Mouse (Mus musculus) embryonic facial prominence, embryonic 13.5 days (tissue): ENCODE measurements around the gene Med8. TPM values are rescaled to one million over a fixed set of nuclear protein-coding genes. Genes with fewer than 3 reads are reported as not detected.

Experiments used
- ATAC-seq: fragments of 200-750 bp; cut with Nextera tagmentation; 2 replicates; pipeline ENCODE4 v1.8.0; 2017; ENCODE audit warnings: low read depth; ENCODE audit not compliant: insufficient number of reproducible peaks, insufficient read depth, low FRiP score, low TSS enrichment
- H3K27ac ChIP-seq: fragments of 300-500 bp; sonication (generic); 2 replicates; pipeline ENCODE4 v1.5.1; 2015; ENCODE audit warnings: moderate library complexity, mild to moderate bottlenecking, inconsistent platforms
- H3K27me3 ChIP-seq: fragments of 300-500 bp; sonication (generic); 2 replicates; pipeline ENCODE4 v1.6.1; 2015; ENCODE audit warnings: mild to moderate bottlenecking, inconsistent platforms
- H3K36me3 ChIP-seq: fragments of 300-500 bp; sonication (generic); 2 replicates; pipeline ENCODE4 v1.6.1; 2015; ENCODE audit warnings: mild to moderate bottlenecking, inconsistent platforms
- H3K4me1 ChIP-seq: fragments of 300-500 bp; sonication (generic); 2 replicates; pipeline ENCODE4 v1.6.1; 2015; ENCODE audit warnings: inconsistent platforms
- H3K4me2 ChIP-seq: fragments of 300-500 bp; sonication (generic); 2 replicates; pipeline ENCODE4 v1.6.1; 2015; ENCODE audit warnings: moderate library complexity, mild to moderate bottlenecking, inconsistent platforms
- H3K4me3 ChIP-seq: fragments of 300-500 bp; sonication (generic); 2 replicates; pipeline ENCODE4 v1.5.1; 2015; ENCODE audit warnings: mild to moderate bottlenecking, inconsistent platforms
- H3K9ac ChIP-seq: fragments of 300-500 bp; sonication (generic); 2 replicates; pipeline ENCODE4 v1.6.1; 2015; ENCODE audit warnings: mild to moderate bottlenecking, inconsistent platforms
- H3K9me3 ChIP-seq: fragments of 300-500 bp; sonication (generic); 2 replicates; pipeline ENCODE4 v1.6.1; 2016; ENCODE audit warnings: inconsistent platforms
- WGBS: fragments of 180-500 bp; shearing (Covaris S2); methylation state at CpG from one replicate; pipeline ENCODE4 v1.1.7; 2015; ENCODE audit warnings: mixed read lengths; 5-methylcytosine and 5-hydroxymethylcytosine counted together
- polyA plus RNA-seq: library from polyadenylated mRNA; unstranded; fragments of >200 nt; fragmentation: Nextera tagmentation; extraction: Ambion mirVana; gene quantifications from 2 replicates; pipeline ENCODE4 v1.2.1, GENCODE M21; 2015

Med8 gene
- 111 and 115 TPM in 2 replicates for polyA plus RNA-seq

GRCm38 (mm10) chr4:118409142-118409900 is at the start of gene Med8, which contains the start of gene Szt2:
TSS of gene Med8 (plus strand) at chr4:118409337.
TSS of gene Szt2 (minus strand) at chr4:118409273.
- Histone ChIP-seq H3K4me3 (peak within 1 kb of the TSS; percentile 96), H3K27me3 (no peaks in the 10 kb centered on the region), H3K4me1 (peaks cover 20% of the 10 kb centered on the region), H3K27ac (peak within 1 kb of the TSS; percentile 64), H3K9ac (peak within 1 kb of the TSS; percentile 93), H3K36me3 (peaks cover 50% of the 10 kb centered on the region), H3K9me3 (no peaks in the 10 kb centered on the region), H3K4me2 (peak within 1 kb of the TSS; percentile 80)
- peak; percentile 74; the same call in 1 of the 2 replicates for ATAC-seq
- under 1% methylated on average over 53 of the region's 53 CpGs for WGBS

GRCm38 (mm10) chr4:118359896-118360720 is 49.0 kb upstream of the Med8 start:
- ATAC-seq = peak; percentile 49
- WGBS = 2% methylated on average over 54 of the region's 54 CpGs
- Histone ChIP-seq H3K36me3 (peaks cover 38% of the 10 kb centered on the region), H3K9ac (peak overlapping the region; percentile 90), H3K4me2 (peak overlapping the region; percentile 93), H3K9me3 (no peaks in the 10 kb centered on the region), H3K27ac (peak overlapping the region; percentile 88), H3K4me3 (peak overlapping the region; percentile 73), H3K27me3 (no peaks in the 10 kb centered on the region), H3K4me1 (peaks cover 15% of the 10 kb centered on the region)

GRCm38 (mm10) chr4:118361451-118361850 is 47.7 kb upstream of the Med8 start:
- Histone ChIP-seq H3K4me2 (no peak overlapping the region), H3K4me3 (no peak overlapping the region), H3K9ac (no peak overlapping the region), H3K27ac (no peak overlapping the region; the same call in 1 of the 2 replicates), H3K27me3 (no peaks in the 10 kb centered on the region), H3K36me3 (peaks cover 52% of the 10 kb centered on the region), H3K9me3 (no peaks in the 10 kb centered on the region), H3K4me1 (peaks cover 15% of the 10 kb centered on the region)
- 77% methylated on average over 5 of the region's 5 CpGs for WGBS
- no peak for ATAC-seq

GRCm38 (mm10) chr4:118362879-118363278 is 46.3 kb upstream of the Med8 start:
- no peaks in the 10 kb centered on the region for H3K9me3 ChIP-seq
- no peak overlapping the region for H3K27ac ChIP-seq
- H3K4me2 ChIP-seq = no peak overlapping the region
- no peak for ATAC-seq
- no peaks in the 10 kb centered on the region for H3K27me3 ChIP-seq
- WGBS = 92% methylated on average over 6 of the region's 6 CpGs
- H3K9ac ChIP-seq = no peak overlapping the region
- H3K36me3 ChIP-seq = peaks cover 63% of the 10 kb centered on the region
- H3K4me3 ChIP-seq = no peak overlapping the region
- peaks cover 15% of the 10 kb centered on the region for H3K4me1 ChIP-seq

- ATAC-seq = no peak
- Histone ChIP-seq H3K27ac (no peak overlapping the region), H3K4me2 (no peak overlapping the region), H3K4me1 (peaks cover 15% of the 10 kb centered on the region), H3K36me3 (peaks cover 74% of the 10 kb centered on the region), H3K4me3 (no peak overlapping the region), H3K9ac (no peak overlapping the region), H3K9me3 (no peaks in the 10 kb centered on the region), H3K27me3 (no peaks in the 10 kb centered on the region)
- WGBS = 92% methylated on average over 3 of the region's 3 CpGs
Observed at GRCm38 (mm10) chr4:118363985-118364384, 45.2 kb upstream of the Med8 start.

GRCm38 (mm10) chr4:118364641-118365040 is 44.5 kb upstream of the Med8 start:
- H3K4me2 ChIP-seq = no peak overlapping the region
- no peaks in the 10 kb centered on the region for H3K9me3 ChIP-seq
- H3K36me3 ChIP-seq = peaks cover 80% of the 10 kb centered on the region
- H3K4me1 ChIP-seq = peaks cover 11% of the 10 kb centered on the region
- H3K9ac ChIP-seq = no peak overlapping the region
- no peak overlapping the region for H3K4me3 ChIP-seq
- 94% methylated on average over 13 of the region's 13 CpGs for WGBS
- no peak for ATAC-seq
- H3K27me3 ChIP-seq = no peaks in the 10 kb centered on the region
- H3K27ac ChIP-seq = no peak overlapping the region

GRCm38 (mm10) chr4:118365991-118366390 is 43.1 kb upstream of the Med8 start:
- WGBS = 93% methylated on average over 14 of the region's 14 CpGs
- peaks cover 91% of the 10 kb centered on the region for H3K36me3 ChIP-seq
- ATAC-seq = no peak

GRCm38 (mm10) chr4:118367551-118367950 is 41.6 kb upstream of the Med8 start:
- WGBS = 92% methylated on average over 12 of the region's 12 CpGs
- ATAC-seq = no peak
- no peaks in the 10 kb centered on the region for H3K9me3 ChIP-seq
- no peak overlapping the region for H3K4me3 ChIP-seq
- H3K4me2 ChIP-seq = no peak overlapping the region
- no peak overlapping the region for H3K9ac ChIP-seq
- no peaks in the 10 kb centered on the region for H3K4me1 ChIP-seq
- H3K27ac ChIP-seq = no peak overlapping the region
- peaks cover 92% of the 10 kb centered on the region for H3K36me3 ChIP-seq
- H3K27me3 ChIP-seq = no peaks in the 10 kb centered on the region

More at GRCm38 (mm10) chr4:118365991-118366390, 43.1 kb upstream of the Med8 start:
- no peaks in the 10 kb centered on the region for H3K4me1 ChIP-seq
- no peak overlapping the region for H3K9ac ChIP-seq
- no peaks in the 10 kb centered on the region for H3K9me3 ChIP-seq
- no peak overlapping the region for H3K4me3 ChIP-seq
- H3K27ac ChIP-seq = no peak overlapping the region
- H3K4me2 ChIP-seq = no peak overlapping the region
- no peaks in the 10 kb centered on the region for H3K27me3 ChIP-seq

GRCm38 (mm10) chr4:118368616-118369015 is 40.5 kb upstream of the Med8 start:
- Histone ChIP-seq H3K4me1 (no peaks in the 10 kb centered on the region), H3K27me3 (no peaks in the 10 kb centered on the region), H3K4me3 (no peak overlapping the region), H3K36me3 (peaks cover 92% of the 10 kb centered on the region), H3K27ac (no peak overlapping the region), H3K9ac (no peak overlapping the region), H3K4me2 (no peak overlapping the region), H3K9me3 (no peaks in the 10 kb centered on the region)
- no peak for ATAC-seq
- WGBS = 82% methylated on average over 3 of the region's 3 CpGs

GRCm38 (mm10) chr4:118371822-118372221 is 37.3 kb upstream of the Med8 start:
- no peak for ATAC-seq
- Histone ChIP-seq H3K4me3 (no peak overlapping the region), H3K27ac (no peak overlapping the region), H3K4me1 (no peaks in the 10 kb centered on the region), H3K36me3 (peaks cover 93% of the 10 kb centered on the region), H3K4me2 (no peak overlapping the region), H3K9me3 (no peaks in the 10 kb centered on the region), H3K9ac (no peak overlapping the region), H3K27me3 (no peaks in the 10 kb centered on the region)
- 84% methylated on average over 13 of the region's 13 CpGs for WGBS

GRCm38 (mm10) chr4:118375999-118376398 is 33.1 kb upstream of the Med8 start:
- Histone ChIP-seq H3K36me3 (peaks cover 97% of the 10 kb centered on the region), H3K9me3 (no peaks in the 10 kb centered on the region), H3K4me3 (no peak overlapping the region), H3K27ac (no peak overlapping the region), H3K4me2 (no peak overlapping the region), H3K9ac (no peak overlapping the region), H3K4me1 (no peaks in the 10 kb centered on the region), H3K27me3 (no peaks in the 10 kb centered on the region)
- ATAC-seq = no peak
- WGBS = 91% methylated on average over 6 of the region's 6 CpGs
